Mouse (Mus musculus) stomach, postnatal 0 days (tissue): ENCODE data around the gene Tnfrsf14.

ENCODE experiments used
- CTCF ChIP-seq: IDR thresholded peaks from 2 replicates; pipeline ENCODE4 v1.5.1; 2016; ENCODE audit warnings: antibody characterized with exemption, low read depth, mild to moderate bottlenecking, moderate library complexity
- EP300 ChIP-seq: optimal IDR thresholded peaks from 2 replicates; pipeline ENCODE3; 2016; ENCODE audit warnings: antibody characterized with exemption

DNA sequence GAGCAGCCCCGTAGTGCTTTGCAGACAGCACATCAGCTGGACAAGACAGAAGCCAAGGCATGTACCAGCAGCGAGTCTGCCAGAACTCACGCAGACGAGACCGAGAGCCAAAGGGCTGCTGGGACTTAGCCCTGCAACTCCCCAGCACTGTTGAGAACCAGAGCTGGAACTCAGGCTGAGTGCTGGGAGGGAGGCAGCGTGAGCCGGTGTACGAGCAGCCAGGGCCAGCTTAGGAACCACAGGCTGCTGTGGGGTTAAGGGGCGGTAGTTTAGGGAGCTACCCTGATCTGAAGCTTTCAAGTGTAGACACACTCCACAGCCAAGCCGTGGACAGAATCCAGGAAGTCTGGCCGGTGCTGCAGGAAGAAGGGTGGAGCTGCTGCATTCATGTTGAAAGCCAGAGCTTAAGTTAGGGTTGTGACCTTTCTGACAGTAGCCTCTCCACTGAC, 45.8 kb upstream of the Tnfrsf14 start:
- TF ChIP-seq CTCF (no peak), EP300 (no peak)
